Mouse (Mus musculus) embryo, embryonic 10.5 days (tissue): ENCODE measurements around the gene D430041D05Rik.
A peak's percentile ranks its signal among the peaks of the same experiment; 100 is the strongest.
"Not testable (repeated sequence)": the region's sequence is repeated elsewhere in the genome, so short reads cannot be mapped to it uniquely, and the experiment has no call there.

Experiments used
- DNase-seq: peaks from one replicate; pipeline ENCODE4 v3.0.0-alpha.2; 2015; ENCODE audit warnings: low spot score

Gene D430041D05Rik

DNA sequence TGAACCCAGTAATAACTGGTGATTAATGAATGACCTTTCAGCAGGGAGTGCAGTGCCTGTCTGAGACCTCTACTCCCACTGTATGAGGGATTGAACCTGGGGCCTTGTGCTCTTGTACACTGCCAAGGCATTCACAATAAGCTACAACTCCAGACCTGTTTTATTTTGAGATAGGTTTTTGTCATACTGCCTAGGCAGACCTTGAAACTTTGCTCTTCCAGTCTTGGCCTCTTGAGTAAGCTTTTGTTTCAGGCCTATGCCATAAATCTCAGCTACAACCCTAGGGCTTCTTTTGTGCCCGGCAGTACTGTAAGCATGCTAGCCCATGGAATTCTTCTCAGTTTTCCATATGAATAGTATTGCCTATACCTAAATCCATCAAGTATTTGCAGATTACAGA is 291.7 kb downstream of the D430041D05Rik start:
- no peak for DNase-seq

DNA sequence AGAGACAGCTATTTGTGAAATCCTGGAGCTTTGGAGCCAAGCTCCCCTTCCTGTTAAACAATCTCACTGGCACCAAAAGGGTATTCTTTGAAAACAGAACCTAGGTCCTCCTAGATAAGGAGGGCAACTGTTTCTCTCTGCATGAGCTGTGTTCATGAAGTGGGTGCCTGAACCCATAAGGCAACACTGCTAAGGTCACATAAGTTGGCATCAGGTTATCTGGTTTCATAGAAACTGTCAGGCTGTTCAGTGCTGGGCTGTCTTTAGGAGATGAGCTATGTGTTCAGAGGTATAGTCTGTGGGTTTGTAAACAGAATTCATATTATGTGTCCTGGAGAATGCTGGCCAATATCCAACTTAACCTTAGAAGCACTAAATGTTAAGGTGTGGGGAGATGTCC is 293.6 kb downstream of the D430041D05Rik start:
- not testable (repeated sequence) for DNase-seq

DNA sequence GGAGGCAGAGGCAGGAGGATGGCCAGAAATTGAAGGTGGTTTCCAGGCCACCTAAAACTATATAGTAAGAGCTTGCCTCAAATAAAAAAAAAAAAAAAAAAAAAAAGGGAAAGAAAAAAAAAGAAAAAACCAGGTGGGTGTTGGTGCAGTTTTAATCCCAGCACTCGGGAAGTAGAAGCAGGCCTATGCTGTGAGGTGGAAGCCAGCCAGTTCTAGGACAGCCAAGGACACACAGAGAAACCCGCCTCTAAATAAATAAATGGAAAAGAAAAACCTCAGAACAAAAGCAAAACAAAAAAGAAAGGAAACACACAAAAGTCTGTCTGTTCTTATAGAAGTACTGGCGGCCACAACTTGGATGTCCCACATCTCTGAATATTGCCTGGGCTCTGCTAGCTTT is 295.9 kb downstream of the D430041D05Rik start:
- DNase-seq = no peak

DNA sequence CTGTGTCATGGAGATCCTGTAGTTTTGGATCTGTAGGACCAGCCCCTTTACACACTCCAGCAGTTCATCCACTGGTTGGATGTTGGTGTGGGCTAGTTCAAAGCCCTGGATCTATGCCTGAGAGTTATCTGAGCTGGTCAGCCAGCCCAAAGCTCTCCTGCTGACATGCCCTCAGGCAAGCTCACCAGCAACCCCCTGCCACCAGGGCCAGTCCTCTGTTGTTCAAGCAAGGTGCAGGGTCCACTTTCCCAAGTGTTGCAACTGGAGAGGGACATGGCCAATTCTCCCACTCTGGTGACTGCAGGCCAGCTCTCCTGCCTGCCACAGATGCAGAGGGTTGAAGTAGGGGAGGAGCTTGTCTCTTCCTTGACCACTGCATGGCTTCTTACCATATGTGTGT is 297.2 kb downstream of the D430041D05Rik start:
- not testable (repeated sequence) for DNase-seq

DNA sequence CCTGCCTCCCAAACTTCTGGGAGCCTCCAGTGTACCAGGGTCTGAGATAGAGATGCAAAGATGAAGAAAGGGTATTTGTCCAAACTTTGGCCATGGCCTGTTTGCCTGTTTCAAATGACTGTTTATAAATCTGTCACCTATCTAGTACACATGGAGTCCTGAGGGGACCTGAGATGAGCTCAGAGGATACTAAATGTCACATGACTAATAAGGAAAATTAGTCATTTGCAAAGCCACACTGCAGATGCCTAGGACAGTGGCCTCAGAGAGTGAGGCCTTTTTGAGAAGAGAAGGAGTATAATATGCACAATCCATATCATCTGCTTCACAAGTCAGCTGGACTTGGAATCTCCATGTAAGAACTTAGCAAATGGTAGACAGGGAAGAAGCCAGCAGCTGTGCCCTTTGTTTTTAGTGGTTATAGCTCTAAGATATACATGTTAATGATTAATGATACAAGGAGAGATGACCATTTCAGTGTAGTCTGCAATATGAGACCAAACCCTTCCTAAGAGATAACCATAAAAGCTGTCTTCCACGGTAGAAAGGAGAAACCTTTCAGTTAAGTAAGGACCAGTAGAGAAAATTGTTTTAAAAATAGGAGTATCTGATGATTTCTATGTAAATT is 299.5 kb downstream of the D430041D05Rik start:
- not testable (repeated sequence) for DNase-seq

DNA sequence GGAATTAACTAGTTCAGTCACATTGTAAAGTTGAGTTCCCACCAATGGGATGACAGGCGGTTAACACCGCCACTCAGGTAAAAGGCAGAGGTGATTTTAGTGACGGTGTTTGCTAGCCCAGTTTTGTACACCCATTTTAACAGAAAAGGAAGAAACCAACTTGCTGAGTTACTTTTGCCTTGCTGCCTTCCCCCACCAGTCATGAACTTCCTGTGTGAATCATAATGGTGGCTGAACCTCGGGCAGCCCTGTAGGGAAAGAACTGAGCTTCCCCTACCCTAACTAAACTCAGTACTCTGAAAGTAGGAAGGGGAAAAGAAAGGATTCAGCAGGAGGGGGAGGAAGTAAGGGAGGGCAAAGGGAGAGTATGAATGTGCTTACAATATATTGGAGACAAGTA is 300.8 kb downstream of the D430041D05Rik start:
- DNase-seq = no peak

DNA sequence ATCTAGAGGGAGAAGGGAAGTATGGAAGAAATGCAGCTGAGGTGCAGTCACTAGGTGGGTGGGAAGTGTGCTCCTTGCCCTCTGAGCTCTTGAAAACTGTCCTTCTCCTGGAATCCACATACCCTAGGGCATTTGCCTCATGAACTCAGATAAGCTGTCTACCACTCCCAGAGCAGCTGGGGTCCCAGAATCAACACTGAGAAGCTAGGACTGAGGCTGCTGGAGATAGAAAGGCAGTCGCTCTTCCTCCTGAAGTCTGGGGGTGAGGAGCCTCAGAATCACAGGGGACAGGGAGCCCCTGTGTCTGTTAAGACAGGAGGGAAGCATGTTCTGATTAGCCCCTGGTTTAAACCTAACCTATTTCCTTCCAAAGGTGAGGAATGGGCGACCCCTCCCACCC is 301.3 kb downstream of the D430041D05Rik start:
- DNase-seq = no peak

DNA sequence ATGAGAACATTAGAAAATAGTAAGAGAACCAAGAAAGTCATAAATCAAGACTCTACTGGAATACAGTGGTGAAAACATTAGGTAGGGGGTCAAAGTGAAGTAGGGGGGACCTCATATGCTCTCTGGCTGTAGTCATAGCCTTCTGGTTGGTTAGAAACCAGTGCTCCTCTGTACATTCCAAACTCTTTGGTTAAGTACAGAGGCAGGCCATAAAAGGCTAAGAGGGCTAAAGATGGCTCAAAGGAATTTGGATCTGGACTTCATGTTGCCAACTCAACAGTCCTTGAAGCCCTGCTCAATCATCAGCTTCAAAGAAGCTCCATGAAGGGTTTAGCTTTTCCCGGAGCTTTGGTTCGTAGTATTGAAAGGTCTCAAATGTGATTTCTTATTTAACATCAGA is 301.8 kb downstream of the D430041D05Rik start:
- DNase-seq = not testable (repeated sequence)

DNA sequence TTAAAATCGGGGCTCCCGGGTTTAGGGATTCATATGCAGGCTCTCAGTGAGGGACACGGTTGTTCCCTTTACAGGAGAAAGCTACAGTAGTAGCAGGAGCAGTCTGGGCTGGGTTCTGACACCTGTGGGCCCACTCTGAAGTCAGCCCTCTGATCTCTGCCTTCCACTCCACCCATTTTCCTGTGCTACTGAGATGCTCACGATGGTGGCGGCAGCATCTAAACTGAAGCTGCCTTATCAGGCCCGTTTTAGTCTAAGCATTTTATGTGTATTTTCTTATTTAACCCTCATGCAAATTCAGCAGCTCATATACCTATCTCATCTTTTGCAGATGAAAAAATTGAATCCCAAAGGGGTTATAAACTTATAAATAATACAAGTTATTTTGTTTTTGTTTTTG is 306.0 kb downstream of the D430041D05Rik start:
- DNase-seq = no peak

DNA sequence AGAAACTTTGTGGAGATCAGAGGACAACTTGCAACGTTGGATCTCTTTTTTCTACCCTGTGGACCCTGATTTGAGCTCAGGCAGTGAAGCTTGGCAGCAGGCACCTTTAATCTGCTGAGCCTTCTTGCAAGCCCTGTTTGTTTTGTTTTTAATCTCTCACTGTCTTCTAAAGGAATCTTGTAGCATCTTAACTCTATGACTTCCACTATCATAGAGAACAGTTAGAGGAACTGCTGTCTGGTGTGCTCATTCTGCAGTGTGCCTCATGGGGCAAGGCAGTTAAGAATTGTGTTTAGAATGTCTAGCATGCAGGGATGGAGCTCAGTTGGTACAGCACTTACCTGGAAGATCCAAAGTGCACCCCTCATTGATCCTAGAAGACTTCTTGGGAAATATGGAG is 310.9 kb downstream of the D430041D05Rik start:
- no peak for DNase-seq

DNA sequence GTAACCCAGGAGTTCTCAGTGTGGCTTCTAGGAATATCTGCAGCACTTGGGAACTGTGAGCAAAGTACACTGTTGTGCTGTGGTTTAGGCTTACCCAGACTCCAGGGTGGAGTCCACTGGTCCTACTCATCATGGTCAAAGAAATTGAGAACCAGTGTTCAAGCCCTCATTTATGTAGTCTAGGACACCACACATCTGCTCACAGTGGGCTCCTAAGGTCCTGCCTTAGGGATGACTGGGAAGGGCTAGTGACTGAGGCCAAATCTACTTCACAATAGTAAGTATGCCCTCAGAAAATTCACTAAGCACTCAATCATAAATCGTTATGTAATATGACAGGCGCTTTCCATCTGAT is 311.6 kb downstream of the D430041D05Rik start:
- no peak for DNase-seq

DNA sequence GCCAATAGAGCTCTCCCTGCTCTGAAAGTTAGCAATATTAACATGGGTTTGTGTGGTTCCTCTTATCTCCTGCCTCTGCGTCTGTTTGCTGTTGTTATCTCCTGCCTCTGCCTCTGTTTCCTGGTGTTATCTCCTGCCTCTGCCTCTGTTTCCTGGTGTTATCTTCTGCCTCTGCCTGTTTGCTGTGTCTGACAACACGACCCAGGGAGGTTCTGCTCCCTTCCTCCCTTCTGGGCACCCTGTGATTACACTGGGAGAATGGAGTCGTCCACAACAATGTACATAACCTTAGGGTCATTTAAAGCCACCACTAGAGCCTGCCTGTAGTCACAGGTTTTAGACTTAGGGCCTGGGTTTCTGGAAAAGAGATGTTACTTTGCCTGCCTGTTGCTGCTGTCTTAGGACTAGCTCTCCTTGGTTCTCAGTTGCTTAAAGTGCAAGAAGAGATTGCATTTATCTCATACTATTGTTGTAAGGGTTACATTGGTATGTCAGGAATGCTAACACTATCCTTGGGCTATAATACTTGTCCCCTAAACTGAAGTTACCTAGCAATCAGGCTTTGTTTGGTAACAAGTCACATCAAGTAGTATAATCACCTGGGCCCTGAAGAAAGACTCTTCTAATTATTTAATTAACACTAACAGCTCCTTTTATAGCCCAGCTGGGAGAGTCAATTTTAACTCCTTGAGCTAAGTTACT is 312.1 kb downstream of the D430041D05Rik start:
- no peak for DNase-seq

DNA sequence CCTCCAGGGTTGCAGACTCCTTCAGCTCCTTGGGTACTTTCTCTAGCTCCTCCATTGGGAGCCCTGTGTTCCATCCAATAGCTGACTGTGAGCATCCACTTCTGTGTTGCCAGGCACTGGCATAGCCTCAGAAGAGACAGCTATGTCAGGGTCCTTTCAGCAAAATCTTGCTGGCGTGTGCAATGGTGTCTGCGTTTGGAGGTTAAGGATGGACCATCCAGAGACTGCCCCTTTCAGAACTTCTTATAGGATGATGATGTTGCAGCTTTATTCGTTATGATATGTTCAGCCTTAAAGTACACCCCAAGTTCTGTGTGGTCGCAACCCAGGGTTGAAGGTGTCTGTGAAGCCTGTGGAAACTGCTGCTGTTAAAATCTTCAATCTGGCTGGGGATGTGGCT is 313.4 kb downstream of the D430041D05Rik start:
- not testable (repeated sequence) for DNase-seq

DNA sequence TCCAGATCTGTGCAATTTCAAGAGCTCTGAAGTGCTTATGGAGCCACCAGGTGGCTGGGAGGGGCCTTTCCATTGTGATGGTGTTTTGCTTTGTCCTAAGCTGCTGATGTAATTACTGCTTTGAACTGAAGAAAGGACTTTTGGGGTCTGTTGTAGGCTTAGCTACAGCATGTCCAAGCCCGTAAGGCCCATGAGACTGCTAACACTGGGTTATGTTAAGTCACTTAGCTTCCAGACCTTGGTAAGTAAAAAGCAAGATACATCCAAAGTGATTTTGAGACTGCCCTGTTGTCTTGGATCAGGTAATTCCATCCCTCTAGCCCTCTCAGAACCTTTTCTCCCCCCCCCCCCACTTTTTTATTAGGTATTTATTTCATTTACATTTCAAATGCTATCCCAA is 314.0 kb downstream of the D430041D05Rik start:
- DNase-seq = not testable (repeated sequence)

DNA sequence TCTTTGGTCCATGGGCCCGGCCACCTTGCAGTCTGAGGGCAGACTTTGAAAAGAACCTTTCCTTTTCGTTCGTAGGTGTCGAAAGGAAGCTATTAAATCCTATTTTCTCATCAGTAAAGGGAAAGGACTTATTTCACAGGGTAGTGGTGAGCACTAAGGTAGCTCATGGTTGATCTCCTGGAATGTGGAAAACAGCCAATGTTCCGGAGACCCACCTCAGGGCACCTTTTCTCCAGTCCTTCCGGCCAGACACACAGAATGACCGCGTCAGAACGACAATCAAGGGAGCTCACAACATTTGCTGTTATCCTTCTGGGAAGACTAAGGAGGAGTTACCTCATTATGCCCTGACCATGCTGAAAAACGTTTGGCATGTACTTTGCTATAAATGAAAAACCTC is 314.6 kb downstream of the D430041D05Rik start:
- DNase-seq = peak; percentile 23

DNA sequence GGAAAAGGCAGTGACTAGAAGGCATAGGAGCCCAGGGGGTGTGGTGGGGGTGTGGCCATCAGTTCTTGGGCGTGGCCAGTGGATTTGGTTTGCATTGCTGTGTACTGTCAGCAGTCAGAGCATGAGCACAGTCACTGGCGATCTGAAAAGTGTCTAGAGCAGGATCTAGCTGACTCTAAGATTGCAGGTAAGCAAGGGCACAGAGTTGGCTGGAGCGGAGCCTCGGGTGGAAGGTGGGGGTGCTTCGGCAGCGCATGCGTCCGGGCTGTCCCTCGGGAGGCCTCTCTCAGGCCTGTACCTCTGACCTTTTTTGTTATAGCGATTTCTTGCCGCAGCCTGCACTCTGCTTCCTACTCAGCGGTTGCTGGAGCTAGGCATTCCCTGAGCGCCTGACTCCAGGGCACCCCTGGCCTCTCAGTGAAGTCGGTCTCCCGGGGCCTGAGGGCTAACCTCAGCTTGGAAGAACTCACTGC is 315.0 kb downstream of the D430041D05Rik start, which contains the start of gene Cd59a:
TSS of gene Cd59a (plus strand) at position 61 of the 473 bp plus-strand sequence.
- DNase-seq = peak; percentile 93

DNA sequence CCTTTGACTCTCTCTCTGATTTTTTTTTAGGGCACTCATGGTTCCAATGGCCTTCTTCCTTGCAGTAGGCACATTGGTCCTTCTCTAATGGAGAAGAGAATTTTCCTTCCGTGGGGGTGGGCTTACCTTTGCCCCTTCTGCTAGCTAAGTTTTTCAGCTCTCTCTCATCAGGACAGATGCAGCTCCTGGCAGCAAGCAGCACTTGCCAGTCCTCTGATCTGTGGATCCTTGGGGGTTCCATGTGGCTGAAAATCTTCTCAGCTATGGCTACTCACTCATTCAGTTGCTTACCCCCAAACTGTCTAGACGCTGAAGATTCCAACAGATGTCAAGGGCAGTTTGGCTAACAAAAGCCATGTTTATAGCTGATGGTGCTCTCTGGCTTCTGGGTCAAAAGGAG is 317.5 kb downstream of the D430041D05Rik start:
- no peak for DNase-seq
